ENCODE assay signal across 18 mouse cellular contexts in the genomic region with DNA sequence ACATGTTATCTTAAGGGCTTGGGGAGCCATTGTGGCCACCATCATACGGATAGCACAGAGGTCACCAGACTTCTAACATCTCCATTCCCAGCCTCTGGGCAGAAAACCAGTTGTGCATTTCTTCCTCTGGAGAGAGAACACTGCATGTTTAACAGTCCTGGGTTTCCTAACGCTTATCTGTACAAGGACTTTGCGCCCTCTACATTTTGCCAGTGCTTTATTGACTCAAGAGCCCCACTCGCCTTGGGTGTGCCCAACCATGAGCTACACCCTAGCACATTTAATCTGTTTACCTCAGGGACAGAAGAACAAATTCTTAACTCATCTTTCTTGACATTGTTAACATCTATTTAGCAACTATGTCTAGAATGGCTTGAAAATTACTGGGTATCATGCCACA. TPM values are rescaled to one million over a fixed set of nuclear protein-coding genes. Genes with fewer than 3 reads are reported as not detected.
DNase-seq lines count a peak whose midpoint lies in the region; ATAC-seq lines count a peak whose summit lies in the region.
"Had no signal": no experiment of that assay in that cellular context is flagged by ENCODE, and none has a peak within 500 bp of the region (broad histone marks: within the 10 kb centered on the region; RNA-seq: fewer than 3 reads in every experiment).

No protein-coding gene starts in this region.

- H3K9ac ChIP-seq in liver, embryonic 15.5 days: no peak overlapping the region
- no peak overlapping the region for H3K9ac ChIP-seq in liver, embryonic 12.5 days
- no peak overlapping the region for H3K9ac ChIP-seq in stomach, embryonic 15.5 days
- H3K9ac ChIP-seq: embryonic facial prominence, embryonic 12.5 days; forebrain, embryonic 15.5 days had no signal

- peak; percentile 36 for DNase-seq in large intestine, adult 2 months (ENCODE audit: low read depth, low spot score)
- DNase-seq in thymus, postnatal 25 days: no peak
- DNase-seq in lung, postnatal 36 days: no peak
- no peak for DNase-seq in lung, postnatal 10 days
- DNase-seq: adrenal gland, postnatal 14 days; cerebellum, adult 11-12 months; cerebellum, adult 9-10 months; cerebellum, postnatal 25 days; gastrocnemius, postnatal 36 days; heart, adult 18-20 months; heart, postnatal 10 days had no signal

- no peak overlapping the region for H3K4me2 ChIP-seq in liver, embryonic 15.5 days
- H3K4me2 ChIP-seq in liver, embryonic 12.5 days: no peak overlapping the region
- no peak overlapping the region for H3K4me2 ChIP-seq in stomach, embryonic 15.5 days
- H3K4me2 ChIP-seq: embryonic facial prominence, embryonic 12.5 days; forebrain, embryonic 15.5 days had no signal

- H3K36me3 ChIP-seq in liver, embryonic 15.5 days (replicated peaks): peaks cover 8% of the 10 kb centered on the region; the same call in 1 of the 2 replicates
- peaks cover 23% of the 10 kb centered on the region for H3K36me3 ChIP-seq in liver, embryonic 12.5 days
- 0 out of 2 replicates have a peak, but pooled peaks cover 8% of the 10 kb centered on the region for H3K36me3 ChIP-seq in stomach, embryonic 15.5 days
- H3K36me3 ChIP-seq: embryonic facial prominence, embryonic 12.5 days; forebrain, embryonic 15.5 days had no signal

- no peaks in the 10 kb centered on the region for H3K9me3 ChIP-seq in liver, embryonic 15.5 days (replicated peaks)
- H3K9me3 ChIP-seq in liver, embryonic 12.5 days (replicated peaks): no peaks in the 10 kb centered on the region
- no peaks in the 10 kb centered on the region for H3K9me3 ChIP-seq in stomach, embryonic 15.5 days
- H3K9me3 ChIP-seq: embryonic facial prominence, embryonic 12.5 days; forebrain, embryonic 15.5 days; heart, embryonic 10.5 days had no signal

- ATAC-seq in liver, embryonic 15.5 days (ENCODE audit: insufficient read depth): 0 out of 2 replicates have a peak, but pooled peaks have one; percentile 40
- ATAC-seq in liver, embryonic 12.5 days: no peak
- 0 out of 2 replicates have a peak, but pooled peaks have one; percentile 50 for ATAC-seq in stomach, embryonic 15.5 days (ENCODE audit: insufficient read depth, low FRiP score, low read depth)
- ATAC-seq: activated CD4-positive, CD25-positive, alpha-beta regulatory T cell, adult 4 months; forebrain, embryonic 15.5 days had no signal

- H3K27me3 ChIP-seq in liver, embryonic 15.5 days: no peaks in the 10 kb centered on the region
- no peaks in the 10 kb centered on the region for H3K27me3 ChIP-seq in liver, embryonic 12.5 days (replicated peaks)
- H3K27me3 ChIP-seq in stomach, embryonic 15.5 days (replicated peaks): no peaks in the 10 kb centered on the region
- H3K27me3 ChIP-seq: embryonic facial prominence, embryonic 12.5 days; forebrain, embryonic 15.5 days had no signal

- no peak overlapping the region for H3K4me3 ChIP-seq in liver, embryonic 15.5 days (replicated peaks)
- no peak overlapping the region for H3K4me3 ChIP-seq in liver, embryonic 12.5 days
- H3K4me3 ChIP-seq in stomach, embryonic 15.5 days (replicated peaks): no peak overlapping the region
- H3K4me3 ChIP-seq: embryonic facial prominence, embryonic 12.5 days; forebrain, embryonic 15.5 days; heart, embryonic 10.5 days had no signal

- H3K4me1 ChIP-seq in liver, embryonic 15.5 days (replicated peaks): no peaks in the 10 kb centered on the region
- no peaks in the 10 kb centered on the region for H3K4me1 ChIP-seq in liver, embryonic 12.5 days
- no peaks in the 10 kb centered on the region for H3K4me1 ChIP-seq in stomach, embryonic 15.5 days
- H3K4me1 ChIP-seq: embryonic facial prominence, embryonic 12.5 days; forebrain, embryonic 15.5 days; heart, embryonic 10.5 days had no signal

- 75% methylated on average over 4 of the region's 4 CpGs for WGBS in liver, embryonic 15.5 days (ENCODE audit: insufficient replicate concordance)
- WGBS in liver, embryonic 12.5 days (ENCODE audit: insufficient replicate concordance): 78% methylated on average over 4 of the region's 4 CpGs
- 42% methylated on average over 4 of the region's 4 CpGs for WGBS in large intestine, adult 2 months
- 73% methylated on average over 4 of the region's 4 CpGs for WGBS in stomach, embryonic 15.5 days

- H3K27ac ChIP-seq in liver, embryonic 15.5 days (replicated peaks): no peak overlapping the region
- H3K27ac ChIP-seq in liver, embryonic 12.5 days: no peak overlapping the region
- no peak overlapping the region for H3K27ac ChIP-seq in stomach, embryonic 15.5 days
- H3K27ac ChIP-seq: embryonic facial prominence, embryonic 12.5 days; forebrain, embryonic 15.5 days; heart, embryonic 10.5 days had no signal

RNA-seq across cellular contexts. Expression of gene Mphosph8, which starts 41.8 kb away (rescaled TPM):
- polyA plus RNA-seq in liver, embryonic 15.5 days (2015; fragmentation: Nextera tagmentation; extraction: Ambion mirVana): 6.3 and 9.3 TPM in 2 replicates
- polyA plus RNA-seq in liver, embryonic 12.5 days (2016; fragmentation: Nextera tagmentation; extraction: Ambion mirVana): 16.0 and 18.6 TPM in 2 replicates
- 3.1 and 4.7 TPM in 2 replicates for polyA plus RNA-seq in large intestine, adult 2 months (2012; rRNA removed)
- polyA plus RNA-seq in stomach, embryonic 15.5 days (2015; fragmentation: Nextera tagmentation; extraction: Ambion mirVana): 29.7 and 30.3 TPM in 2 replicates

RNA-seq across cellular contexts. Expression of gene Parp4, which starts 50.8 kb away (rescaled TPM):
- 1.1 and 1.7 TPM in 2 replicates for polyA plus RNA-seq in liver, embryonic 15.5 days (2015; fragmentation: Nextera tagmentation; extraction: Ambion mirVana)
- polyA plus RNA-seq in liver, embryonic 12.5 days (2016; fragmentation: Nextera tagmentation; extraction: Ambion mirVana): 1.7 and 2.8 TPM in 2 replicates
- 9.5 and 13.3 TPM in 2 replicates for polyA plus RNA-seq in large intestine, adult 2 months (2012; rRNA removed)
- 6.5 TPM in 2 replicates for polyA plus RNA-seq in stomach, embryonic 15.5 days (2015; fragmentation: Nextera tagmentation; extraction: Ambion mirVana)

RNA-seq across cellular contexts. Expression of gene Cenpj, which starts 51.0 kb away (rescaled TPM):
- 3.3 and 4.2 TPM in 2 replicates for polyA plus RNA-seq in liver, embryonic 15.5 days (2015; fragmentation: Nextera tagmentation; extraction: Ambion mirVana)
- 6.2 and 7.2 TPM in 2 replicates for polyA plus RNA-seq in liver, embryonic 12.5 days (2016; fragmentation: Nextera tagmentation; extraction: Ambion mirVana)
- 0.99 and 1.1 TPM in 2 replicates for polyA plus RNA-seq in large intestine, adult 2 months (2012; rRNA removed)
- 7.2 and 9.3 TPM in 2 replicates for polyA plus RNA-seq in stomach, embryonic 15.5 days (2015; fragmentation: Nextera tagmentation; extraction: Ambion mirVana)
